Mouse (Mus musculus) MEL (cell line): ENCODE results near the gene Hspa2. TPM values are rescaled to one million over a fixed set of nuclear protein-coding genes. Genes with fewer than 3 reads are reported as not detected.
A peak's percentile ranks its signal among the peaks of the same experiment; 100 is the strongest.

ENCODE experiments used
- DNase-seq: peaks from one replicate; pipeline ENCODE4 v3.0.0; 2011; ENCODE audit warnings: low read depth, low spot score
- H3K27ac ChIP-seq: 2 replicates; pipeline ENCODE4 v1.5.1; 2012; ENCODE audit warnings: low read depth, mild to moderate bottlenecking, control low read depth, low read length, moderate library complexity; ENCODE audit not compliant: control insufficient read depth
- H3K27me3 ChIP-seq, 2 experiments: fragments of 150-350 bp in 1 of 2; sonication (generic) in 1 of 2; 2 replicates each; pipeline ENCODE4 v1.6.1; 2012; ENCODE audit warnings: low read length in 2 of 2, mild to moderate bottlenecking in 2 of 2, improper control_type of control experiment in 1 of 2, moderate library complexity in 1 of 2; ENCODE audit not compliant: insufficient read depth in 2 of 2, control insufficient read depth in 1 of 2
- H3K36me3 ChIP-seq, 2 experiments: 2 replicates each; pipeline ENCODE4 v1.6.1; 2012 to 2014; ENCODE audit warnings: low read length in 2 of 2, improper control_type of control experiment in 1 of 2, inconsistent platforms in 1 of 2, mild to moderate bottlenecking in 1 of 2; ENCODE audit not compliant: insufficient read depth in 2 of 2, control insufficient read depth in 1 of 2
- H3K4me1 ChIP-seq, 2 experiments: fragments of 150-350 bp in 1 of 2; sonication (generic) in 1 of 2; 2 replicates each; pipeline ENCODE4 v1.6.1; 2012; ENCODE audit warnings: low read length in 2 of 2, improper control_type of control experiment in 1 of 2, mild to moderate bottlenecking in 1 of 2; ENCODE audit not compliant: insufficient read depth in 2 of 2, control insufficient read depth in 1 of 2
- H3K4me3 ChIP-seq, 2 experiments: fragments of 150-350 bp in 1 of 2; sonication (generic) in 1 of 2; 2 replicates each; pipeline ENCODE4 v1.5.1; 2012; ENCODE audit warnings: low read depth in 2 of 2, low read length in 2 of 2, mild to moderate bottlenecking in 2 of 2, moderate library complexity in 2 of 2, control low read depth in 1 of 2, improper control_type of control experiment in 1 of 2; ENCODE audit not compliant: control insufficient read depth in 1 of 2, insufficient read depth in 1 of 2
- H3K79me2 ChIP-seq: 2 replicates; pipeline ENCODE4 v1.6.1; 2012; ENCODE audit warnings: mild to moderate bottlenecking, low read length, moderate library complexity; ENCODE audit not compliant: control insufficient read depth, poor library complexity, insufficient read depth
- H3K9ac ChIP-seq: 2 replicates; pipeline ENCODE4 v1.6.1; 2012; ENCODE audit warnings: low read depth, mild to moderate bottlenecking, control low read depth, low read length, moderate library complexity; ENCODE audit not compliant: control insufficient read depth, poor library complexity, severe bottlenecking
- H3K9me3 ChIP-seq: fragments of 150-350 bp; sonication (generic); replicated peaks from 2 replicates; pipeline ENCODE4 v1.6.1; 2012; ENCODE audit warnings: mild to moderate bottlenecking, low read length, improper control_type of control experiment, moderate library complexity; ENCODE audit not compliant: insufficient read depth
- CHD1 ChIP-seq: IDR thresholded peaks from 2 replicates; pipeline ENCODE4 v1.6.1; 2012; ENCODE audit warnings: low read depth, mild to moderate bottlenecking, inconsistent platforms, low read length, improper control_type of control experiment
- CHD2 ChIP-seq: IDR thresholded peaks from 2 replicates; pipeline ENCODE4 v1.6.1; 2011; ENCODE audit warnings: low read length, improper control_type of control experiment
- CTCF ChIP-seq, 3 experiments: IDR thresholded peaks in 2 of 3; conservative IDR thresholded peaks in 1 of 3; 2 replicates each; pipeline ENCODE4 v1.5.1; 2011 to 2012; ENCODE audit warnings: low read length in 3 of 3, low read depth in 2 of 3, mild to moderate bottlenecking in 2 of 3, improper control_type of control experiment in 1 of 3, inconsistent platforms in 1 of 3, mixed read lengths in 1 of 3, moderate library complexity in 1 of 3; ENCODE audit not compliant: control insufficient read depth in 1 of 3, insufficient read depth in 1 of 3, poor library complexity in 1 of 3, severe bottlenecking in 1 of 3
- E2F4 ChIP-seq: IDR thresholded peaks from 2 replicates; pipeline ENCODE4 v1.6.1; 2011; ENCODE audit warnings: low read depth, low read length, improper control_type of control experiment, borderline replicate concordance
- ELF1 ChIP-seq: IDR thresholded peaks from 2 replicates; pipeline ENCODE4 v1.6.1; 2014; ENCODE audit warnings: low read depth, mild to moderate bottlenecking, inconsistent platforms, low read length, improper control_type of control experiment, moderate library complexity
- EP300 ChIP-seq, 2 experiments: IDR thresholded peaks; 2 replicates each; pipeline ENCODE4 v1.6.1; 2011; ENCODE audit warnings: improper control_type of control experiment in 2 of 2, low read length in 2 of 2, low read depth in 1 of 2, mild to moderate bottlenecking in 1 of 2
- ETS1 ChIP-seq: IDR thresholded peaks from 2 replicates; pipeline ENCODE4 v1.6.1; 2012; ENCODE audit warnings: low read depth, mild to moderate bottlenecking, inconsistent platforms, low read length, improper control_type of control experiment, moderate library complexity
- GABPA ChIP-seq: IDR thresholded peaks from 2 replicates; pipeline ENCODE4 v1.6.1; 2012; ENCODE audit warnings: low read depth, mild to moderate bottlenecking, inconsistent platforms, low read length, improper control_type of control experiment, moderate library complexity
- GATA1 ChIP-seq: IDR thresholded peaks from 2 replicates; pipeline ENCODE4 v1.6.1; 2011; ENCODE audit warnings: low read depth, low read length, improper control_type of control experiment
- HCFC1 ChIP-seq: IDR thresholded peaks from 2 replicates; pipeline ENCODE4 v1.6.1; 2012; ENCODE audit warnings: low read depth, mild to moderate bottlenecking, inconsistent platforms, low read length, improper control_type of control experiment, moderate library complexity
- JUND ChIP-seq: IDR thresholded peaks from 2 replicates; pipeline ENCODE4 v1.6.1; 2011; ENCODE audit warnings: low read depth, mild to moderate bottlenecking, improper control_type of control experiment, low read length
- KAT2A ChIP-seq: conservative IDR thresholded peaks from 2 replicates; pipeline ENCODE4 v1.6.1; 2012; ENCODE audit warnings: low read depth, low read length, improper control_type of control experiment, inconsistent platforms
- MAFK ChIP-seq: IDR thresholded peaks from 2 replicates; pipeline ENCODE4 v1.6.1; 2011; ENCODE audit warnings: low read depth, mild to moderate bottlenecking, low read length, improper control_type of control experiment, borderline replicate concordance
- MAX ChIP-seq: IDR thresholded peaks from 2 replicates; pipeline ENCODE4 v1.6.1; 2011; ENCODE audit warnings: low read length, improper control_type of control experiment
- MAZ ChIP-seq: IDR thresholded peaks from 2 replicates; pipeline ENCODE4 v1.6.1; 2012; ENCODE audit warnings: low read depth, mild to moderate bottlenecking, inconsistent platforms, low read length, improper control_type of control experiment
- MEF2A ChIP-seq: IDR thresholded peaks from 2 replicates; pipeline ENCODE4 v1.6.1; 2014; ENCODE audit warnings: low read depth, mild to moderate bottlenecking, inconsistent platforms, low read length, improper control_type of control experiment; ENCODE audit not compliant: poor library complexity, insufficient replicate concordance, severe bottlenecking; ENCODE audit errors: extremely low read depth
- MXI1 ChIP-seq: IDR thresholded peaks from 2 replicates; pipeline ENCODE4 v1.6.1; 2011; ENCODE audit warnings: mild to moderate bottlenecking, low read depth, low read length, improper control_type of control experiment
- MYB ChIP-seq: IDR thresholded peaks from 2 replicates; pipeline ENCODE4 v1.6.1; 2011; ENCODE audit warnings: mild to moderate bottlenecking, low read depth, low read length, improper control_type of control experiment
- NELFE ChIP-seq: IDR thresholded peaks from 2 replicates; pipeline ENCODE4 v1.6.1; 2011; ENCODE audit warnings: low read depth, low read length, improper control_type of control experiment
- NRF1 ChIP-seq: IDR thresholded peaks from 2 replicates; pipeline ENCODE4 v1.6.1; 2014; ENCODE audit warnings: low read depth, mild to moderate bottlenecking, inconsistent platforms, low read length, improper control_type of control experiment, moderate library complexity; ENCODE audit not compliant: poor library complexity, insufficient read depth, severe bottlenecking
- POLR2A ChIP-seq, 2 experiments: IDR thresholded peaks; 2 replicates each; pipeline ENCODE4 v1.6.1; 2011 to 2012; ENCODE audit warnings: low read length in 2 of 2, mild to moderate bottlenecking in 2 of 2, control low read depth in 1 of 2, improper control_type of control experiment in 1 of 2, low read depth in 1 of 2, moderate library complexity in 1 of 2; ENCODE audit not compliant: control insufficient read depth in 1 of 2, insufficient read depth in 1 of 2, poor library complexity in 1 of 2
- POLR2AphosphoS2 ChIP-seq: IDR thresholded peaks from 2 replicates; pipeline ENCODE4 v1.6.1; 2011; ENCODE audit warnings: low read length, improper control_type of control experiment
- POLR2AphosphoS5 ChIP-seq: IDR thresholded peaks from 2 replicates; pipeline ENCODE4 v1.6.1; 2012; ENCODE audit warnings: low read depth, borderline replicate concordance, mild to moderate bottlenecking, inconsistent platforms, low read length, moderate library complexity, mixed read lengths
- RAD21 ChIP-seq: IDR thresholded peaks from 2 replicates; pipeline ENCODE4 v1.6.1; 2011; ENCODE audit warnings: mild to moderate bottlenecking, low read depth, low read length, improper control_type of control experiment
- RCOR1 ChIP-seq: IDR thresholded peaks from 2 replicates; pipeline ENCODE4 v1.6.1; 2012; ENCODE audit warnings: low read depth, mild to moderate bottlenecking, inconsistent platforms, low read length, improper control_type of control experiment
- SIN3A ChIP-seq: IDR thresholded peaks from 2 replicates; pipeline ENCODE4 v1.6.1; 2012; ENCODE audit warnings: low read length, improper control_type of control experiment, inconsistent platforms
- SMC3 ChIP-seq: IDR thresholded peaks from 2 replicates; pipeline ENCODE4 v1.6.1; 2011; ENCODE audit warnings: low read depth, low read length, improper control_type of control experiment
- TAL1 ChIP-seq: IDR thresholded peaks from 2 replicates; pipeline ENCODE4 v1.6.1; 2012; ENCODE audit warnings: mild to moderate bottlenecking, inconsistent platforms, low read length, moderate library complexity, mixed read lengths
- TBP ChIP-seq: IDR thresholded peaks from 2 replicates; pipeline ENCODE4 v1.8.0; 2011; ENCODE audit warnings: low read depth, low read length, improper control_type of control experiment
- TCF12 ChIP-seq: IDR thresholded peaks from 2 replicates; pipeline ENCODE4 v1.6.1; 2014; ENCODE audit warnings: low read depth, mild to moderate bottlenecking, inconsistent platforms, low read length, improper control_type of control experiment, moderate library complexity
- UBTF ChIP-seq: IDR thresholded peaks from 2 replicates; pipeline ENCODE4 v1.6.1; 2012; ENCODE audit warnings: low read depth, mild to moderate bottlenecking, inconsistent platforms, low read length, improper control_type of control experiment, moderate library complexity, borderline replicate concordance; ENCODE audit not compliant: insufficient read depth
- USF1 ChIP-seq: IDR thresholded peaks from 2 replicates; pipeline ENCODE4 v1.6.1; 2014; ENCODE audit warnings: low read depth, mild to moderate bottlenecking, inconsistent platforms, low read length, improper control_type of control experiment, moderate library complexity
- USF2 ChIP-seq, 2 experiments: IDR thresholded peaks; 2 replicates each; pipeline ENCODE4 v1.6.1; 2011 to 2012; ENCODE audit warnings: improper control_type of control experiment in 2 of 2, low read length in 2 of 2, borderline replicate concordance in 1 of 2, inconsistent platforms in 1 of 2, low read depth in 1 of 2, mild to moderate bottlenecking in 1 of 2; ENCODE audit not compliant: insufficient read depth in 1 of 2
- ZC3H11A ChIP-seq: IDR thresholded peaks from 2 replicates; pipeline ENCODE4 v1.6.1; 2012; ENCODE audit warnings: low read depth, mild to moderate bottlenecking, inconsistent platforms, low read length, improper control_type of control experiment
- ZKSCAN1 ChIP-seq: IDR thresholded peaks from 2 replicates; pipeline ENCODE4 v1.6.1; 2012; ENCODE audit warnings: low read depth, mild to moderate bottlenecking, inconsistent platforms, low read length, improper control_type of control experiment, moderate library complexity
- ZMIZ1 ChIP-seq: IDR thresholded peaks from 2 replicates; pipeline ENCODE4 v1.6.1; 2012; ENCODE audit warnings: low read depth, mild to moderate bottlenecking, inconsistent platforms, low read length, improper control_type of control experiment, moderate library complexity
- ZNF384 ChIP-seq: IDR thresholded peaks from 2 replicates; pipeline ENCODE4 v1.6.1; 2012; ENCODE audit warnings: low read depth, mild to moderate bottlenecking, inconsistent platforms, low read length, improper control_type of control experiment
- polyA plus RNA-seq, 2 experiments: library from polyadenylated mRNA; stranded (reverse) in 1 of 2; unstranded in 1 of 2; fragments of >175 nt in 1 of 2; fragments of >200 nt in 1 of 2; gene quantifications; 2 replicates each; pipeline versions ENCODE4 v1.2.1 to v1.2.4; 2012; ENCODE audit warnings: low replicate concordance in 2 of 2, low read depth in 1 of 2; ENCODE audit not compliant: insufficient read length in 2 of 2, insufficient read depth in 1 of 2, missing spikeins in 1 of 2
- total RNA-seq: library from RNA; depleted of rRNA; stranded (reverse); fragments of 300-350 nt; gene quantifications from 2 replicates; pipeline ENCODE4 v1.2.3, GENCODE M21; 2012

Gene Hspa2
- total and polyA plus RNA-seq, 3 experiments: 6.6 to 9.3 TPM; not detected in 1

- peak overlapping the region; percentile 75 for H3K27ac ChIP-seq
- H3K27me3 ChIP-seq: no peaks in the 10 kb centered on the region
- H3K79me2 ChIP-seq: peaks cover 40% of the 10 kb centered on the region
- H3K9me3 ChIP-seq: no peaks in the 10 kb centered on the region
- H3K9ac ChIP-seq: peak overlapping the region; percentile 72
- H3K4me1 ChIP-seq: peaks cover 0 to 10% of the 10 kb centered on the region in 2 experiments; a peak in 3 of 4 replicates
- peaks cover 14% of the 10 kb centered on the region in 2 experiments for H3K36me3 ChIP-seq
- peak overlapping the region; percentile 79 to 82 for H3K4me3 ChIP-seq
- peak; percentile 95 for DNase-seq
- TF ChIP-seq E2F4 (no peak), POLR2AphosphoS5 (no peak), MXI1 (0 out of 2 replicates have a peak, but pooled peaks have one; percentile 9), MAX (no peak), RAD21 (no peak), EP300 (IDR thresholded peaks at IDR 0.05; ENCODE audit: low read depth in 1 of 2, low read length in 2 of 2) (no peak; a peak in 1 of 4 replicates), MAZ (peak; percentile 67; the same call in 1 of the 2 replicates), ZKSCAN1 (no peak), ZC3H11A (no peak), UBTF (no peak), HCFC1 (peak; percentile 84), JUND (no peak), CHD1 (no peak), RCOR1 (peak; percentile 42; the same call in 1 of the 2 replicates), MEF2A (no peak), POLR2AphosphoS2 (peak; percentile 86), SIN3A (peak; percentile 69), ETS1 (peak; percentile 41; the same call in 1 of the 2 replicates), NRF1 (peak; percentile 94), ZNF384 (peak; percentile 57), USF1 (no peak), SMC3 (no peak), CTCF (IDR thresholded peaks at IDR 0.05 in 2 of 3, conservative IDR thresholded peaks at IDR 0.05 in 1 of 3; ENCODE audit: control insufficient read depth in 1 of 3, insufficient read depth in 1 of 3, low read depth in 2 of 3, low read length in 3 of 3, poor library complexity in 1 of 3, severe bottlenecking in 1 of 3) (no peak), ZMIZ1 (peak; percentile 66; the same call in 1 of the 2 replicates), POLR2A (IDR thresholded peaks at IDR 0.05; ENCODE audit: control insufficient read depth in 1 of 2, insufficient read depth in 1 of 2, low read depth in 1 of 2, low read length in 2 of 2, poor library complexity in 1 of 2) (peak in 1 of 2 experiments; percentile 95), NELFE (peak; percentile 95), TBP (peak; percentile 93), GATA1 (peak; percentile 71), MYB (no peak), GABPA (no peak), CHD2 (peak; percentile 40), MAFK (no peak), KAT2A (peak; percentile 53; the same call in 1 of the 2 replicates), USF2 (IDR thresholded peaks at IDR 0.05; ENCODE audit: borderline replicate concordance in 1 of 2, insufficient read depth in 1 of 2, low read depth in 1 of 2, low read length in 2 of 2) (no peak), ELF1 (peak; percentile 96), TAL1 (no peak), TCF12 (peak; percentile 62)
Observed at GRCm38 (mm10) chr12:76444359-76444772, 40.4 kb downstream of the Hspa2 start.
